Mouse (Mus musculus) left cerebral cortex, postnatal 10 days (tissue): Measurements from ENCODE around the gene Tmem127. TPM values are rescaled to one million over a fixed set of nuclear protein-coding genes. Genes with fewer than 3 reads are reported as not detected.
"Not testable (repeated sequence)": the region's sequence is repeated elsewhere in the genome, so short reads cannot be mapped to it uniquely, and the experiment has no call there.

ENCODE experiments used
- DNase-seq, 2 experiments: peaks; one replicate each; pipeline ENCODE4 v3.0.0; 2021 to 2022; ENCODE audit warnings: low spot score in 2 of 2, mixed read lengths in 1 of 2; ENCODE audit errors: extremely low spot score in 1 of 2
- intact Hi-C: fragments of 180-260 bp; cut with DNase I; formaldehyde crosslinking; loops from one replicate; pipeline ENCODE4 v1.15.1; 2025
- total RNA-seq, 2 experiments: library from RNA; stranded (reverse); gene quantifications; 2 replicates each; pipeline ENCODE4 v1.2.3; 2021

Gene Tmem127
- total RNA-seq, 2 experiments from 2014 or later, result 115 to 118 TPM

GRCm38 (mm10) chr2:127254604-127255134 is 7.0 kb downstream of the Tmem127 start:
- DNase-seq, result no peak
- intact Hi-C loops, result loop anchor here (10.0 kb wide), 1 partner anchor 300 kb away; no protein-coding TSS in a partner anchor

- intact Hi-C loops, result loop anchor here (10.0 kb wide), 1 partner anchor 300 kb away; no protein-coding TSS in a partner anchor
These were observed 7.6 kb downstream of the Tmem127 start for GRCm38 (mm10) chr2:127255294-127255693.

GRCm38 (mm10) chr2:127259340-127259739 is 11.6 kb downstream of the Tmem127 start:
- intact Hi-C loops, result loop anchor here (10.0 kb wide), 1 partner anchor 295 kb away; no protein-coding TSS in a partner anchor
- DNase-seq, result no peak

More at GRCm38 (mm10) chr2:127255294-127255693, 7.6 kb downstream of the Tmem127 start:
- DNase-seq, result no peak

GRCm38 (mm10) chr2:127262480-127262879 is 14.8 kb downstream of the Tmem127 start:
- no peak for DNase-seq
- intact Hi-C loops, result no loop called here

GRCm38 (mm10) chr2:127267854-127268253 is 20.1 kb downstream of the Tmem127 start:
- DNase-seq, result no peak
- intact Hi-C loops, result no loop called here

GRCm38 (mm10) chr2:127269491-127270299 is 22.0 kb downstream of the Tmem127 start, which contains the start of gene Stard7:
TSS of gene Stard7 (plus strand) at chr2:127270218.
- peak; percentile 96 for DNase-seq
- intact Hi-C loops, result no loop called here

- DNase-seq, result peak; percentile 76 to 92
- intact Hi-C loops, result no loop called here
These were observed 22.8 kb downstream of the Tmem127 start for GRCm38 (mm10) chr2:127270300-127271041.

GRCm38 (mm10) chr2:127271042-127271515 is 23.4 kb downstream of the Tmem127 start:
- peak in 1 of 2 experiments; percentile 32 for DNase-seq
- intact Hi-C loops, result no loop called here

- DNase-seq, intact Hi-C loops: not testable (repeated sequence)
These were observed 24.3 kb downstream of the Tmem127 start for GRCm38 (mm10) chr2:127272049-127272448.

GRCm38 (mm10) chr2:127272806-127273205 is 25.1 kb downstream of the Tmem127 start:
- no peak for DNase-seq
- intact Hi-C loops, result no loop called here

- intact Hi-C loops, result no loop called here
- no peak for DNase-seq
These were observed 26.9 kb downstream of the Tmem127 start for GRCm38 (mm10) chr2:127274590-127274989.

- DNase-seq, result no peak
- intact Hi-C loops, result no loop called here
These were observed 28.0 kb downstream of the Tmem127 start for GRCm38 (mm10) chr2:127275551-127276320.

GRCm38 (mm10) chr2:127278162-127278561 is 30.5 kb downstream of the Tmem127 start:
- DNase-seq, result no peak
- intact Hi-C loops, result no loop called here

GRCm38 (mm10) chr2:127292250-127292649 is 44.5 kb downstream of the Tmem127 start:
- DNase-seq, result no peak
- intact Hi-C loops, result no loop called here

GRCm38 (mm10) chr2:127297001-127297805 is 49.5 kb downstream of the Tmem127 start:
- intact Hi-C loops, result no loop called here
- no peak for DNase-seq

- intact Hi-C loops, result no loop called here
- no peak for DNase-seq
These were observed 50.3 kb downstream of the Tmem127 start for GRCm38 (mm10) chr2:127298056-127298455.

- intact Hi-C loops, result no loop called here
- no peak for DNase-seq
These were observed 53.0 kb downstream of the Tmem127 start for GRCm38 (mm10) chr2:127300701-127301100.

GRCm38 (mm10) chr2:127301883-127302282 is 54.2 kb downstream of the Tmem127 start:
- intact Hi-C loops, result no loop called here
- DNase-seq, result no peak
